Mouse (Mus musculus): Measurements from ENCODE around the gene Hoxa6. TPM values are rescaled to one million over a fixed set of nuclear protein-coding genes. Genes with fewer than 3 reads are reported as not detected.

The Hoxa6 gene
- polyA plus RNA-seq, 1 experiment from 2014 or later = not detected

GRCm38 (mm10) chr6:52189172-52189591, 19.3 kb downstream of the Hoxa6 start:
- Histone ChIP-seq H3K9me3 (no peaks in the 10 kb centered on the region), H3K36me3 (replicated peaks) (no peaks in the 10 kb centered on the region), H3K4me3 (no peak overlapping the region), H3K27ac (no peak overlapping the region), H3K4me1 (peaks cover 16% of the 10 kb centered on the region), H3K27me3 (ENCODE audit: poor library complexity, severe bottlenecking) (peaks cover 100% of the 10 kb centered on the region)
- WGBS = 5% methylated on average over 5 of the region's 5 CpGs
- no peak for DNase-seq (ENCODE audit: extremely low spot score, low spot score)

- WGBS = 5% methylated on average over 1 of the region's 1 CpGs
- H3K36me3 ChIP-seq (replicated peaks) = no peaks in the 10 kb centered on the region
- peaks cover 7% of the 10 kb centered on the region for H3K4me1 ChIP-seq
- no peak overlapping the region for H3K4me3 ChIP-seq
- no peak for DNase-seq (ENCODE audit: extremely low spot score, low spot score)
- no peaks in the 10 kb centered on the region for H3K9me3 ChIP-seq
- peaks cover 100% of the 10 kb centered on the region for H3K27me3 ChIP-seq (ENCODE audit: poor library complexity, severe bottlenecking)
- no peak overlapping the region for H3K27ac ChIP-seq
Measured at GRCm38 (mm10) chr6:52186500-52186899, 22.0 kb downstream of the Hoxa6 start.

- DNase-seq (ENCODE audit: extremely low spot score, low spot score) = no peak
- no peak overlapping the region for H3K4me3 ChIP-seq
- H3K27ac ChIP-seq = no peak overlapping the region
- peaks cover under 1% of the 10 kb centered on the region; the same call in 1 of the 2 replicates for H3K4me1 ChIP-seq
- H3K9me3 ChIP-seq = no peaks in the 10 kb centered on the region
- peaks cover 100% of the 10 kb centered on the region for H3K27me3 ChIP-seq (ENCODE audit: poor library complexity, severe bottlenecking)
- H3K36me3 ChIP-seq (replicated peaks) = no peaks in the 10 kb centered on the region
- 5% methylated on average over 3 of the region's 3 CpGs for WGBS
Measured at GRCm38 (mm10) chr6:52185834-52186233, 22.7 kb downstream of the Hoxa6 start.

DNA sequence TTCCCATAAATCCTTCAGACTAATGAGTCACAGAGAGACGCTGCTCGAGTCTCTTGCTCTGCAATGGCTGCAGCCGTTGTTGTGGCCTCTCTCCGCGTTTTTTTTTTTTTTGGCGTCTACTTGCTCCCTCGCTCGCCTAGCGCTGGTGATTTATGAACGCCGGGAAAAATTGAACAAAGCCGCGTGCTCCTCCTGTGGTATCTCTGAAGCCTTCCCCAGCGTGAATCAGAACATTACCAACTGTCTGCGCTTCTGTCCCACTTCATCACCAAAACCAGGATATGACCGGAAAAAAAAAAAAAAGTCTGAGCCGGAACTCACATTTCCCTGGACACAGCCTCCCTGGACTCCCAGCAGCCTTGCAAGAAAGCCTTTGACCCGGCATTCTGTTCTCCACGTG, 23.3 kb downstream of the Hoxa6 start:
- no peak for DNase-seq (ENCODE audit: extremely low spot score, low spot score)
- no peaks in the 10 kb centered on the region for H3K9me3 ChIP-seq
- no peak overlapping the region for H3K27ac ChIP-seq
- peaks cover 100% of the 10 kb centered on the region for H3K27me3 ChIP-seq (ENCODE audit: poor library complexity, severe bottlenecking)
- no peaks in the 10 kb centered on the region for H3K36me3 ChIP-seq (replicated peaks)
- H3K4me3 ChIP-seq = no peak overlapping the region
- H3K4me1 ChIP-seq = no peaks in the 10 kb centered on the region
- 1% methylated on average over 19 of the region's 19 CpGs for WGBS

DNA sequence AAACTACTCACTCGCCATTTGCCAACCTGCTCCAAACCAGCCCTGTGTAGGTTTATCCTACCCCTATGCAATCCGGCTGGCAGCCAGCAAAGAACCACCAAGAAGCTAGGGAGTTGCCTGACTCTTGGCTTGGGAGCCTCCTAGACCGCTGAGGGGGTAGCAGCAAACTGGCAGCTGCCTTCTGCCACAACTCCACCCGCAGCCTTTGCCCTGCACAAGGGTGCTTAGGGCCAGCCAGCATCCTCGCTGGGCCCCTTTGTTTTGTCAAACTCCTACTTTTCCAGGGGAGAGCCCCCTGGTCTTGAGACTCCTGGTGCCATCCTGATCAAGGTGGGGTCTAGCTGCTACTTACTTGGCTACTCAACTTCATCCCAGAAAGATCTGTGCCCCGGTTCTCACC, 23.9 kb downstream of the Hoxa6 start:
- under 1% methylated on average over 6 of the region's 6 CpGs for WGBS
- H3K27ac ChIP-seq = no peak overlapping the region
- no peak for DNase-seq (ENCODE audit: extremely low spot score, low spot score)
- H3K36me3 ChIP-seq (replicated peaks) = no peaks in the 10 kb centered on the region
- no peak overlapping the region for H3K4me3 ChIP-seq
- no peaks in the 10 kb centered on the region for H3K4me1 ChIP-seq
- peaks cover 100% of the 10 kb centered on the region for H3K27me3 ChIP-seq (ENCODE audit: poor library complexity, severe bottlenecking)
- no peaks in the 10 kb centered on the region for H3K9me3 ChIP-seq

DNA sequence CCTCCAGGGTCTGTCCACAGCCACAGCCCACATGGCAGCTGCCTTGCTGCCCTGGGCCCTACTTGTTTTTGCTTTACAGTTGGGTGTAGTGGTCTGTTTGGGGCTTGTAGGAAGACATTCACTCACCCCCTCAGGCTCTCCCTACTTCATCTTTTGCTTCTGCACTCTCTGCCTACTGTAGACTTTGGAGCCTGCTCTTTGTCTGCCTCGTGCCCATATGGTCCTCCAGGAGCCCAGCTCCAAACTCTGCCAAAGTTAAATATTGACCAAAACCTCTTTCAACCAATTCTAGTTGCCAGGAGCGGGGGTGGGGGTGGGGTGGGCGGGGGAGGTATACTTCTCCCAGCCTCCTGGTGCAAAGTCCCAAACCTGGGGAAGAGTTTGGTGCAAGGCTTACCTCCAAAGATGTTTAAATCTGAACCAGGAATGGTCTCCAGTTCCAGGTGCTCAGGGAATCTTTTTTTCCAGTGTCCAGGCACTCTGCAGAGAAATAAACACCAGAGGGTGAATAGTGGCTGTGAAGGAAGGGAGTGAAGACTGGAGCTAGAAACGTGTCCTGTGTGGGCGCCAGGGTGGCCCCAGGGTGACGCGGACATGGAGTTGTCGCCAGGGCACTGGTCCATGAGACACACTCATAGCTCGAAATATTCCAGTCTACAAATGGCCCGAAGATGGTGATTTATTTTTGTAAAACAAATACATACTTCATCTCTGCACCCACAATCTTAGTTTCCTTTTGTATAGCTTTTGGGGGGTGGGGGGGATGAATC, 25.0 kb downstream of the Hoxa6 start:
- WGBS = 10% methylated on average over 10 of the region's 10 CpGs
- Histone ChIP-seq H3K9me3 (no peaks in the 10 kb centered on the region), H3K27ac (no peak overlapping the region), H3K4me1 (no peaks in the 10 kb centered on the region), H3K27me3 (ENCODE audit: poor library complexity, severe bottlenecking) (peaks cover 100% of the 10 kb centered on the region), H3K4me3 (no peak overlapping the region), H3K36me3 (replicated peaks) (no peaks in the 10 kb centered on the region)
- no peak for DNase-seq (ENCODE audit: extremely low spot score, low spot score)

- Histone ChIP-seq H3K27me3 (ENCODE audit: poor library complexity, severe bottlenecking) (peaks cover 100% of the 10 kb centered on the region), H3K27ac (no peak overlapping the region)
- WGBS = 0% methylated on average over 1 of the region's 1 CpGs
Measured at GRCm38 (mm10) chr6:52182793-52183192, 25.7 kb downstream of the Hoxa6 start.

DNA sequence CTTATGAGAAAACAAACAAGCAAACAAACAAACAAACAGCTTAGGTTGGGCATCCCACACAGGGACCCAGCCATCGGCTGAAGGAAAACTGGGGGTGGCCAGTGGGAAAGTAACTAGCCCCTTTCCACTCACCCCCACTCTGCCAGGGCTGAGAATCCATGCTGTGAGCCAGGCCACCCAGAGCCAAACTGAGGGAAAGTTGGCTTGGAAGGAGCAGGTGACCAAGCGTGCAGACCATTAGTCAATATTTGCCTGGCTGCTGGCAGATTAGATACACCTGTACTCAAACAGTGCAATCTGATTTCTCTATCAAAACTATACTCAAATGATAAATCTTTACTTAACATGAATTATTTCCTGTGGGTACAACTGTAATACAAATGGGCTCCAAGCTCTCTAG, 26.5 kb downstream of the Hoxa6 start:
- H3K4me1 ChIP-seq = no peaks in the 10 kb centered on the region
- DNase-seq (ENCODE audit: extremely low spot score, low spot score) = no peak

More at GRCm38 (mm10) chr6:52182793-52183192, 25.7 kb downstream of the Hoxa6 start:
- H3K9me3 ChIP-seq = no peaks in the 10 kb centered on the region
- DNase-seq (ENCODE audit: extremely low spot score, low spot score) = no peak
- no peaks in the 10 kb centered on the region for H3K36me3 ChIP-seq (replicated peaks)
- no peak overlapping the region for H3K4me3 ChIP-seq
- no peaks in the 10 kb centered on the region for H3K4me1 ChIP-seq

GRCm38 (mm10) chr6:52180726-52181125, 27.8 kb downstream of the Hoxa6 start:
- Histone ChIP-seq H3K27ac (no peak overlapping the region), H3K36me3 (replicated peaks) (no peaks in the 10 kb centered on the region), H3K9me3 (no peaks in the 10 kb centered on the region), H3K4me1 (peaks cover 3% of the 10 kb centered on the region), H3K4me3 (no peak overlapping the region), H3K27me3 (ENCODE audit: poor library complexity, severe bottlenecking) (peaks cover 100% of the 10 kb centered on the region)
- 6% methylated on average over 3 of the region's 3 CpGs for WGBS
- DNase-seq (ENCODE audit: extremely low spot score, low spot score) = no peak

More for the DNA sequence above, 26.5 kb downstream of the Hoxa6 start:
- Histone ChIP-seq H3K27me3 (ENCODE audit: poor library complexity, severe bottlenecking) (peaks cover 100% of the 10 kb centered on the region), H3K36me3 (replicated peaks) (no peaks in the 10 kb centered on the region), H3K9me3 (no peaks in the 10 kb centered on the region), H3K4me3 (no peak overlapping the region), H3K27ac (no peak overlapping the region)
- 16% methylated on average over 2 of the region's 2 CpGs for WGBS

GRCm38 (mm10) chr6:52180213-52180710, 28.3 kb downstream of the Hoxa6 start:
- no peaks in the 10 kb centered on the region for H3K36me3 ChIP-seq (replicated peaks)
- peaks cover 100% of the 10 kb centered on the region for H3K27me3 ChIP-seq (ENCODE audit: poor library complexity, severe bottlenecking)
- no peak overlapping the region for H3K27ac ChIP-seq
- peaks cover 8% of the 10 kb centered on the region for H3K4me1 ChIP-seq
- no peak for DNase-seq (ENCODE audit: extremely low spot score, low spot score)
- 1% methylated on average over 11 of the region's 11 CpGs for WGBS
- H3K4me3 ChIP-seq = no peak overlapping the region
- no peaks in the 10 kb centered on the region for H3K9me3 ChIP-seq

DNA sequence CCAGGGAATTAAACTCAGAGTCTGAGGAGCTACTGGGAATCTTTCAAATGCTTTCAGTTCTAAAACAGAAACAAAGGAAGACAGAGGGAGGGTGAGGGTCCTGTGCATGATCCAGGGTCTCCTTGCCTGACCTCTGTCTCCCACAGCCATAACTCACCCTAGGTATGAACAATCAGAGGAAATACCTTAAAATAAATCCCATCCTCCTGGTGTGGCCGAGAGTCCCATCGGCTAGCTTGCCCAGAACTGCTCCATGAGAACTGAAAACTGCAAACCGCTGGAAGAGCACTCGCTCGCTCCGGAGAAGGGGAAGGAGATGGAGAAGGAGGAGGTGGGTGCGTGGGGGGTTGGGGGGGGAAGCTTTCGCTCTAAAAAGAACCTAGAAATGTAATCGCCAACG, 28.8 kb downstream of the Hoxa6 start:
- peaks cover 100% of the 10 kb centered on the region for H3K27me3 ChIP-seq (ENCODE audit: poor library complexity, severe bottlenecking)
- peaks cover 8% of the 10 kb centered on the region for H3K4me1 ChIP-seq
- no peak overlapping the region for H3K4me3 ChIP-seq
- no peaks in the 10 kb centered on the region for H3K9me3 ChIP-seq
- WGBS = 2% methylated on average over 10 of the region's 10 CpGs
- no peak for DNase-seq (ENCODE audit: extremely low spot score, low spot score)
- H3K36me3 ChIP-seq (replicated peaks) = no peaks in the 10 kb centered on the region
- no peak overlapping the region for H3K27ac ChIP-seq

- DNase-seq (ENCODE audit: extremely low spot score, low spot score) = no peak
- Histone ChIP-seq H3K36me3 (replicated peaks) (no peaks in the 10 kb centered on the region), H3K4me3 (no peak overlapping the region), H3K27ac (no peak overlapping the region), H3K27me3 (ENCODE audit: poor library complexity, severe bottlenecking) (peaks cover 100% of the 10 kb centered on the region), H3K4me1 (peaks cover 8% of the 10 kb centered on the region), H3K9me3 (no peaks in the 10 kb centered on the region)
- 0% methylated on average over 4 of the region's 4 CpGs for WGBS
Measured at GRCm38 (mm10) chr6:52178918-52179665, 29.4 kb downstream of the Hoxa6 start.

- no peak overlapping the region for H3K4me3 ChIP-seq
Measured at GRCm38 (mm10) chr6:52177806-52178205, 30.7 kb downstream of the Hoxa6 start.

More at GRCm38 (mm10) chr6:52177806-52178205, 30.7 kb downstream of the Hoxa6 start:
- Histone ChIP-seq H3K36me3 (replicated peaks) (no peaks in the 10 kb centered on the region), H3K27ac (no peak overlapping the region), H3K4me1 (peaks cover 10% of the 10 kb centered on the region), H3K27me3 (ENCODE audit: poor library complexity, severe bottlenecking) (peaks cover 100% of the 10 kb centered on the region), H3K9me3 (no peaks in the 10 kb centered on the region)
- no peak for DNase-seq (ENCODE audit: extremely low spot score, low spot score)
- WGBS = under 1% methylated on average over 9 of the region's 9 CpGs
